Mouse (Mus musculus) ES-E14 (cell line): ENCODE measurements around the gene Fam186b.

ENCODE experiments used
- CHD2 ChIP-seq: IDR thresholded peaks from 2 replicates; pipeline ENCODE4 v1.6.1; 2014; ENCODE audit warnings: mild to moderate bottlenecking, low read depth, low read length, inconsistent platforms
- HCFC1 ChIP-seq: IDR thresholded peaks from 2 replicates; pipeline ENCODE4 v1.6.1; 2012; ENCODE audit warnings: low read length, inconsistent platforms, borderline replicate concordance; ENCODE audit not compliant: insufficient read depth
- ZC3H11A ChIP-seq: IDR thresholded peaks from 2 replicates; pipeline ENCODE4 v1.6.1; 2012; ENCODE audit warnings: low read depth, mild to moderate bottlenecking, inconsistent platforms, low read length, borderline replicate concordance

- TF ChIP-seq CHD2 (no peak), HCFC1 (no peak), ZC3H11A (no peak)
Observed at GRCm38 (mm10) chr15:99343414-99344147, 47.9 kb upstream of the Fam186b start.
